ENCODE assay signal across 10 mouse cellular contexts in genomic region chrX:73744774-73745481, GRCm38 (mm10). TPM values are rescaled to one million over a fixed set of nuclear protein-coding genes. Genes with fewer than 3 reads are reported as not detected.
"Had no signal": no experiment of that assay in that cellular context is flagged by ENCODE, and none has a peak within 500 bp of the region (broad histone marks: within the 10 kb centered on the region; RNA-seq: fewer than 3 reads in every experiment).

No protein-coding gene starts in this region.

- H3K9me3 ChIP-seq: limb, embryonic 10.5 days; liver, embryonic 15.5 days; midbrain, embryonic 13.5 days had no signal

- H3K27ac ChIP-seq: limb, embryonic 10.5 days; liver, embryonic 15.5 days; midbrain, embryonic 13.5 days had no signal

- DNase-seq: kidney, adult 18-20 months; kidney, postnatal 14 days; lung, postnatal 14 days; right cerebral cortex, postnatal 14 days; thymus, postnatal 4 days had no signal

- H3K4me2 ChIP-seq: liver, embryonic 11.5 days; liver, embryonic 15.5 days; midbrain, embryonic 13.5 days had no signal

- H3K27me3 ChIP-seq: liver, embryonic 15.5 days; midbrain, embryonic 13.5 days had no signal

- H3K4me1 ChIP-seq: limb, embryonic 10.5 days; liver, embryonic 15.5 days; midbrain, embryonic 13.5 days had no signal

- H3K4me3 ChIP-seq: limb, embryonic 10.5 days; liver, embryonic 15.5 days; midbrain, embryonic 13.5 days had no signal

- ATAC-seq: midbrain, embryonic 13.5 days had no signal

- H3K36me3 ChIP-seq: limb, embryonic 10.5 days; liver, embryonic 15.5 days; midbrain, embryonic 13.5 days had no signal

- H3K9ac ChIP-seq: liver, embryonic 15.5 days; midbrain, embryonic 13.5 days had no signal

RNA-seq across cellular contexts. Expression of gene Plxnb3, which starts 12.0 kb away (rescaled TPM):
- polyA plus RNA-seq: limb, embryonic 10.5 days had no signal

RNA-seq across cellular contexts. Expression of gene Srpk3, which starts 29.3 kb away (rescaled TPM):
- total RNA-seq: megakaryocyte progenitor cell, adult 5-6 weeks had no signal
